Comparison of ENCODE assay signal across 8 mouse cellular contexts in the genomic region with DNA sequence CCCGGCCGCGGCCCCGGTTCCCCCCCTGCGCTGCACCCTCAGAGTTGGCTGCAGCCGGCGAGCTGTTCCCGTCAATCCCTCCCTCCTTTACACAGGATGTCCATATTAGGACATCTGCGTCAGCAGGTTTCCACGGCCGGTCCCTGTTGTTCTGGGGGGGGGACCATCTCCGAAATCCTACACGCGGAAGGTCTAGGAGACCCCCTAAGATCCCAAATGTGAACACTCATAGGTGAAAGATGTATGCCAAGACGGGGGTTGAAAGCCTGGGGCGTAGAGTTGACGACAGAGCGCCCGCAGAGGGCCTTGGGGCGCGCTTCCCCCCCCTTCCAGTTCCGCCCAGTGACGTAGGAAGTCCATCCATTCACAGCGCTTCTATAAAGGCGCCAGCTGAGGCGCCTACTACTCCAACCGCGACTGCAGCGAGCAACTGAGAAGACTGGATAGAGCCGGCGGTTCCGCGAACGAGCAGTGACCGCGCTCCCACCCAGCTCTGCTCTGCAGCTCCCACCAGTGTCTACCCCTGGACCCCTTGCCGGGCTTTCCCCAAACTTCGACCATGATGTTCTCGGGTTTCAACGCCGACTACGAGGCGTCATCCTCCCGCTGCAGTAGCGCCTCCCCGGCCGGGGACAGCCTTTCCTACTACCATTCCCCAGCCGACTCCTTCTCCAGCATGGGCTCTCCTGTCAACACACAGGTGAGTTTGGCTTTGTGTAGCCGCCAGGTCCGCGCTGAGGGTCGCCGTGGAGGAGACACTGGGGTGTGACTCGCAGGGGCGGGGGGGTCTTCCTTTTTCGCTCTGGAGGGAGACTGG. TPM values are rescaled to one million over a fixed set of nuclear protein-coding genes. Genes with fewer than 3 reads are reported as not detected.
DNase-seq lines count a peak whose midpoint lies in the region; ATAC-seq and TF ChIP-seq lines count a peak whose summit lies in the region.

A gene (plus strand): TSS at position 410 of the 817 bp plus-strand sequence.

- intact Hi-C loops in heart, adult 2 months (cut with DNase I) = loop anchor here (1.0 to 10.0 kb wide), 5 partner anchors 12 to 1021 kb away; no protein-coding TSS in a partner anchor

- peak; percentile 99 for TF ChIP-seq POLR2A in heart, adult 2 months (IDR thresholded peaks at IDR 0.05; ENCODE audit: insufficient read depth, low read depth, low read length)

- H3K79me2 ChIP-seq in heart, adult 2 months (replicated peaks; ENCODE audit: control insufficient read depth, insufficient read depth, low read length) = no peaks in the 10 kb centered on the region

- H3K27me3 ChIP-seq in embryonic facial prominence, embryonic 12.5 days = peaks cover 29% of the 10 kb centered on the region
- H3K27me3 ChIP-seq in heart, adult 2 months (ENCODE audit: control insufficient read depth, insufficient read depth, low read length) = no peaks in the 10 kb centered on the region
- peaks cover 34% of the 10 kb centered on the region for H3K27me3 ChIP-seq in limb, embryonic 13.5 days
- peaks cover 27% of the 10 kb centered on the region for H3K27me3 ChIP-seq in midbrain, embryonic 15.5 days (replicated peaks)

- peak; percentile 88 for ATAC-seq in embryonic facial prominence, embryonic 12.5 days (ENCODE audit: insufficient number of reproducible peaks, insufficient read depth, low FRiP score, low TSS enrichment)
- ATAC-seq in limb, embryonic 13.5 days (ENCODE audit: low FRiP score, low read depth) = peak; percentile 93
- peak; percentile 90 for ATAC-seq in midbrain, embryonic 15.5 days (replicated peaks)

- H3K9me3 ChIP-seq in embryonic facial prominence, embryonic 12.5 days = no peaks in the 10 kb centered on the region
- no peaks in the 10 kb centered on the region for H3K9me3 ChIP-seq in limb, embryonic 13.5 days
- H3K9me3 ChIP-seq in midbrain, embryonic 15.5 days = no peaks in the 10 kb centered on the region

- peaks cover 24% of the 10 kb centered on the region; the same call in 1 of the 2 replicates for H3K4me1 ChIP-seq in embryonic facial prominence, embryonic 12.5 days
- peaks cover 7% of the 10 kb centered on the region for H3K4me1 ChIP-seq in heart, adult 2 months (ENCODE audit: control insufficient read depth, insufficient read depth, low read length)
- H3K4me1 ChIP-seq in limb, embryonic 13.5 days = peaks cover 43% of the 10 kb centered on the region
- H3K4me1 ChIP-seq in midbrain, embryonic 15.5 days = peaks cover 40% of the 10 kb centered on the region

- H3K27ac ChIP-seq in embryonic facial prominence, embryonic 12.5 days = peak within 1 kb of the TSS; percentile 74
- H3K27ac ChIP-seq in heart, adult 2 months = peak within 1 kb of the TSS; percentile 100
- H3K27ac ChIP-seq in limb, embryonic 13.5 days = peak within 1 kb of the TSS; percentile 49
- H3K27ac ChIP-seq in midbrain, embryonic 15.5 days = 0 out of 2 replicates have a peak within 1 kb of the TSS, but pooled peaks have one; percentile 48

- peak within 1 kb of the TSS; percentile 58 for H3K4me3 ChIP-seq in embryonic facial prominence, embryonic 12.5 days
- peak within 1 kb of the TSS; percentile 78 for H3K4me3 ChIP-seq in heart, adult 2 months
- H3K4me3 ChIP-seq in limb, embryonic 13.5 days = peak within 1 kb of the TSS; percentile 60
- H3K4me3 ChIP-seq in midbrain, embryonic 15.5 days = peak within 1 kb of the TSS; percentile 64

- H3K9ac ChIP-seq in embryonic facial prominence, embryonic 12.5 days = peak within 1 kb of the TSS; percentile 51
- H3K9ac ChIP-seq in heart, adult 2 months (ENCODE audit: low read depth, low read length) = peak within 1 kb of the TSS; percentile 79
- peak within 1 kb of the TSS; percentile 72 for H3K9ac ChIP-seq in limb, embryonic 13.5 days
- H3K9ac ChIP-seq in midbrain, embryonic 15.5 days = peak within 1 kb of the TSS; percentile 42

- H3K36me3 ChIP-seq in embryonic facial prominence, embryonic 12.5 days = no peaks in the 10 kb centered on the region
- H3K36me3 ChIP-seq in heart, adult 2 months (ENCODE audit: control insufficient read depth, insufficient read depth, low read length) = no peaks in the 10 kb centered on the region
- 0 out of 2 replicates have a peak, but pooled peaks cover 4% of the 10 kb centered on the region for H3K36me3 ChIP-seq in limb, embryonic 13.5 days
- no peaks in the 10 kb centered on the region for H3K36me3 ChIP-seq in midbrain, embryonic 15.5 days (replicated peaks)

- under 1% methylated on average over 55 of the region's 56 CpGs for WGBS in embryonic facial prominence, embryonic 12.5 days
- under 1% methylated on average over 56 of the region's 56 CpGs for WGBS in heart, adult 2 months
- WGBS in limb, embryonic 13.5 days = under 1% methylated on average over 55 of the region's 56 CpGs
- WGBS in midbrain, embryonic 15.5 days = under 1% methylated on average over 56 of the region's 56 CpGs

- 0 out of 2 replicates have a peak, but pooled peaks have one; percentile 21 for TF ChIP-seq EP300 in heart, adult 2 months (IDR thresholded peaks at IDR 0.05; ENCODE audit: insufficient read depth, low read depth, low read length)

- peak; percentile 10; the same call in 1 of the 2 replicates for TF ChIP-seq CTCF in heart, adult 2 months (IDR thresholded peaks at IDR 0.05)

- peak; percentile 90 for DNase-seq in 3134 (ENCODE audit: extremely low read depth, insufficient read length, low spot score)
- DNase-seq in adrenal gland, postnatal 36 days = peak; percentile 87 to 90
- peak; percentile 92 to 93 for DNase-seq in heart, adult 2 months
- DNase-seq in kidney, adult 8-10 months = peak; percentile 85 to 88
- peak; percentile 77 to 80 for DNase-seq in spleen, adult 18-20 months

- peak within 1 kb of the TSS; percentile 100 for H3K4me2 ChIP-seq in embryonic facial prominence, embryonic 12.5 days (replicated peaks)
- H3K4me2 ChIP-seq in limb, embryonic 13.5 days (replicated peaks) = peak within 1 kb of the TSS; percentile 99
- H3K4me2 ChIP-seq in midbrain, embryonic 15.5 days = peak within 1 kb of the TSS; percentile 100

RNA-seq across cellular contexts. Expression of the gene that starts here (rescaled TPM):
- total RNA-seq in adrenal gland, postnatal 36 days (2021) = 10 to 100 TPM in 1 of 2 experiments, 1 to 10 TPM in 1; 8.4 to 18.8 TPM
- 2.3 and 3.5 TPM in 2 replicates for polyA plus RNA-seq in embryonic facial prominence, embryonic 12.5 days (2016; fragmentation: Nextera tagmentation; extraction: Ambion mirVana)
- 1 to 10 TPM; 3.0 to 5.7 TPM for total RNA-seq in heart, adult 2 months (2021)
- polyA plus RNA-seq in heart, adult 2 months (2012; rRNA removed) = 9.1 and 12.6 TPM in 2 replicates
- polyA plus RNA-seq in limb, embryonic 13.5 days (2015; fragmentation: Nextera tagmentation; extraction: Ambion mirVana) = 6.1 and 7.2 TPM in 2 replicates
- 1.4 and 1.6 TPM in 2 replicates for polyA plus RNA-seq in midbrain, embryonic 15.5 days (2015; fragmentation: Nextera tagmentation; extraction: Ambion mirVana)

Comparison
In these comparisons a context has a peak if more than half of its experiments do, and no peak if none do; other contexts are left out.
1. Peak in every context shown above with its lines: DNase-seq, ATAC-seq, H3K4me3 ChIP-seq and H3K27ac ChIP-seq.
2. H3K27ac ChIP-seq: peak in every context shown above with its lines; median percentile 100 in heart, adult 2 months; 74 in embryonic facial prominence, embryonic 12.5 days; 49 in limb, embryonic 13.5 days; 48 in midbrain, embryonic 15.5 days.